21 mouse cellular contexts compared by ENCODE assay signal in genomic region chr9:42063391-42063790, GRCm38 (mm10).
"Had no signal": no experiment of that assay in that cellular context is flagged by ENCODE, and none has a peak within 500 bp of the region (broad histone marks: within the 10 kb centered on the region; RNA-seq: fewer than 3 reads in every experiment).

No protein-coding gene starts in this region.

- H3K4me2 ChIP-seq: heart, embryonic 12.5 days; hindbrain, embryonic 13.5 days; hindbrain, embryonic 15.5 days; liver, embryonic 11.5 days; liver, embryonic 13.5 days; liver, embryonic 15.5 days had no signal

- H3K9me3 ChIP-seq: heart, embryonic 12.5 days; hindbrain, embryonic 13.5 days; hindbrain, embryonic 15.5 days; liver, embryonic 13.5 days; liver, embryonic 15.5 days had no signal

- ATAC-seq: hindbrain, postnatal 0 days; intestine, embryonic 16.5 days; liver, postnatal 0 days had no signal

- DNase-seq: gastrocnemius, postnatal 14 days; gastrocnemius, postnatal 36 days; heart, adult 2 months; heart, postnatal 10 days; heart, postnatal 36 days; kidney, adult 11 months; kidney, adult 8-10 months; kidney, postnatal 10 days; kidney, postnatal 36 days; liver; liver, embryonic 13.5 days; liver, postnatal 0 days had no signal

- H3K9ac ChIP-seq: heart, embryonic 12.5 days; hindbrain, embryonic 13.5 days; hindbrain, embryonic 15.5 days; liver, embryonic 13.5 days; liver, embryonic 15.5 days; liver, postnatal 0 days had no signal

- H3K4me3 ChIP-seq: heart, adult 2 months; heart, embryonic 12.5 days; hindbrain, embryonic 13.5 days; hindbrain, embryonic 15.5 days; layer of hippocampus, adult 2 months; left cerebral cortex, adult 2 months; liver, embryonic 13.5 days; liver, embryonic 15.5 days had no signal

- H3K27ac ChIP-seq: heart, adult 2 months; hindbrain, embryonic 13.5 days; hindbrain, embryonic 15.5 days; hindbrain, postnatal 0 days; layer of hippocampus, adult 2 months; left cerebral cortex, adult 2 months; liver, embryonic 13.5 days; liver, embryonic 15.5 days had no signal

- H3K36me3 ChIP-seq: heart, embryonic 12.5 days; hindbrain, embryonic 15.5 days; liver, embryonic 13.5 days; liver, embryonic 15.5 days had no signal

- H3K27me3 ChIP-seq: heart, embryonic 12.5 days; hindbrain, embryonic 13.5 days; hindbrain, embryonic 15.5 days; liver, embryonic 13.5 days; liver, embryonic 15.5 days had no signal

- H3K4me1 ChIP-seq: heart, embryonic 12.5 days; liver, embryonic 13.5 days; liver, embryonic 15.5 days had no signal
